Mouse (Mus musculus): ENCODE measurements at regions not wholly inside any gene's neighbourhood (a gene's known extent, or its start where the extent isn't known, plus 50 kb on each side); places are given as distances from the start of the nearest gene placed in this dataset.

DNA sequence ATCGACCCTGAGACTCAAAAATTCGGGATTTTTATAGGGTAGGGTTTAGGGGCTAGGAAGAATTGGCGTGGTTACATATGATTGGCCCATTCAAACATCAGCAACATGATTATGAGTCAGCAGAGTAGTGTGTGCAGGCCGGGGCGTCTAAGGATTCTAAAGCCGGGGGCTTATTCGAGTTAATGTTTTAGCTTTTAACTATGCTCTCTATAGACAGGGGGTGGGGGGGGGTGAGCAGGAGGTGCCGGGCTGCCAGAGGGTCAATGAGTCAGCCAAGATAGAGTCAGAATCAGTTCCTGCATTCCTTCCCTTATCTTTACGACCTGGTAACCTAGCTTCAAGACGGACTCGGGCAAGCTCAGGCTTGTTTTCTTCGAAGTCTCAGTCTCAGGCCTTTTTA, 333.2 kb upstream of the Smc2 start:
- Histone ChIP-seq H3K4me1 (no peaks in the 10 kb centered on the region), H3K36me3 (no peaks in the 10 kb centered on the region), H3K4me3 (no peak overlapping the region), H3K27me3 (ENCODE audit: insufficient read depth, poor library complexity, severe bottlenecking) (no peaks in the 10 kb centered on the region), H3K27ac (no peak overlapping the region), H3K9me3 (no peaks in the 10 kb centered on the region)
- 56% methylated on average over 12 of the region's 12 CpGs for WGBS
- DNase-seq (ENCODE audit: low spot score), result no peak

DNA sequence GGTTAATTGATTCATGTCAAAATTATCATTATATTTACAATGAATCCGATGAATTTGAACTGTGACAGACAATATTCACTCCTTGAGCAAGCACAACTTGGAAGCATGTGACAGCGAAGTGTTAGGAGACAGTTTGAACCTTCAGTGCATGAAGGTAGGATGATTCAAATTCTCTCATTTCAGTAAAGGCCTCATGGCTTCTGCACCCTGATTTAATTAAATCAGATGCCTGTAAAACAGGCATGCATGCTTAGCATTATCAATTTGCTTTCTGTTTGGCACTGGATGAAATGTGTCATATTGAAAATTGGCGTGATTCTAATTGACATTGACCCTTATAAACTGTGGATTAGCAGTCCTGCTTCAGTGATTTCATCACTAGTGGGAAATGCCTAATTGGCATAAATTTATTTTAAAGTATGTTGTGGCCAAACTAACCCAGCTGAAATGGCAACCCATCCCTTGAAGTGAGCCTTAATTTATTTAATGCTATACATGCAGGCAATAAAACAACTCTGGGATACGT, 321.2 kb upstream of the Smc2 start:
- no peaks in the 10 kb centered on the region for H3K9me3 ChIP-seq
- H3K27me3 ChIP-seq (ENCODE audit: insufficient read depth, poor library complexity, severe bottlenecking), result no peaks in the 10 kb centered on the region
- no peak for DNase-seq (ENCODE audit: low spot score)
- H3K4me3 ChIP-seq, result no peak overlapping the region
- H3K27ac ChIP-seq, result no peak overlapping the region
- H3K4me1 ChIP-seq, result no peaks in the 10 kb centered on the region
- no peaks in the 10 kb centered on the region for H3K36me3 ChIP-seq
- WGBS, result 81% methylated on average over 4 of the region's 4 CpGs

DNA sequence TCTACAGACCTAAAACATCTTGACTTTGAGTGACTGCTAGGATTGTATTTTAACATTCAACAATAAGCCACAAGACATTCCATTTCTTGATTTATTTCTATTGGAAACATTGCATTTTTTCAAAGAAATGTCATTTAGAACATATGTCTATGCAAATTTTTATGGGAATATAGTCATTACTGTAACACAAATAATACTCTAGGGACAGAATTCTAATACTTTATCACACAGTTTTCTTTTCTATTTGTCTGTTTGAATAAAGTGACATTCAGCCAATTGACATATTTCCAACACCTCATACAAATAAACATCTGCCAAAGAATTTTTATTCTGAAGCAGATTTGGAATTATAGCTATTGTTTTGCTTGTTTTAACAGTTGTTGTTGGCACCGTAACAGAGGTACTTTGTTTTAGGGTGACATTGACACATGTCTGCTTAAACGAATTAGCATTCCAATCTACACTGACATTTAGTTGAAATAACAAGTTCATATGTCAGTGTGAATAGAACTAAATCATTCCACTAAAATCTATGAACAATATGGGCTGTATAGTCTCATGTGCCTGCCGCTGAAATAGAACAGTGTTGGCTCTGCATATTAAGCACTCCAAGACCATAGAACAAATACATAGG, 320.5 kb upstream of the Smc2 start:
- no peaks in the 10 kb centered on the region for H3K27me3 ChIP-seq (ENCODE audit: insufficient read depth, poor library complexity, severe bottlenecking)
- no peaks in the 10 kb centered on the region for H3K9me3 ChIP-seq
- H3K4me3 ChIP-seq, result no peak overlapping the region
- no peak for DNase-seq (ENCODE audit: low spot score)
- WGBS, result 85% methylated on average over 3 of the region's 3 CpGs
- no peaks in the 10 kb centered on the region for H3K4me1 ChIP-seq
- H3K27ac ChIP-seq, result no peak overlapping the region
- no peaks in the 10 kb centered on the region for H3K36me3 ChIP-seq

DNA sequence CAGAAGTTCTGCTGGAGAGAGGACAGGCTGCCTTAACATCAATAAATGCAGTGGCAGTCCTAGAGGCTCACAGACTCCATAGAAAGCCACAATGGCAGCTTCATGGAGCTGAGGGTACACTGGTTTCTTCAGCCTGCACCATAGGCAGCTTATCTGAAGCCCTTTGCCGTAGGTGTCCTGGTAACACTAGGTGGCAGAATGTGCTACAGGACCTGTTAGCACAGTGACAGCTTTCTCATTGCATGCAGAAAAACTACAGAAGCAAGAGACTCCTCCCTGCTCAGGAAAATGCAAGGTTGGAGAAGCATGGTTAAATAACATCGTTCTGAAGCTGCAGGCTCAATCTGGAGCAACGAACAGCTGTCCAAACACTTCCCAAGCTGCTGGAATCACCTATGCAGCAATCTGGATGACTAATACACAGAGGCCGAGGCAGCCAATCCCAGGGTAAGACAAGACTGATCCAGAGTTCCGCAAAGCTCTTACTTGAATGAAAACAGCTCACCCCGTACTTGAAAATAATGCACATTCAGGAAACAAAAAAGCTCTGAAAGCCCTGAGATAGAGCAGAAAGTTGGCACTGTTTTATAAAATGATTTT, 286.4 kb upstream of the Smc2 start:
- H3K4me3 ChIP-seq, result no peak overlapping the region
- H3K36me3 ChIP-seq, result no peaks in the 10 kb centered on the region
- no peaks in the 10 kb centered on the region for H3K4me1 ChIP-seq
- H3K27me3 ChIP-seq (ENCODE audit: insufficient read depth, poor library complexity, severe bottlenecking), result no peaks in the 10 kb centered on the region
- no peaks in the 10 kb centered on the region; the same call in 1 of the 2 replicates for H3K9me3 ChIP-seq
- H3K27ac ChIP-seq, result no peak overlapping the region
- DNase-seq (ENCODE audit: low spot score), result peak; percentile 72
- WGBS, result 61% methylated on average over 6 of the region's 6 CpGs

DNA sequence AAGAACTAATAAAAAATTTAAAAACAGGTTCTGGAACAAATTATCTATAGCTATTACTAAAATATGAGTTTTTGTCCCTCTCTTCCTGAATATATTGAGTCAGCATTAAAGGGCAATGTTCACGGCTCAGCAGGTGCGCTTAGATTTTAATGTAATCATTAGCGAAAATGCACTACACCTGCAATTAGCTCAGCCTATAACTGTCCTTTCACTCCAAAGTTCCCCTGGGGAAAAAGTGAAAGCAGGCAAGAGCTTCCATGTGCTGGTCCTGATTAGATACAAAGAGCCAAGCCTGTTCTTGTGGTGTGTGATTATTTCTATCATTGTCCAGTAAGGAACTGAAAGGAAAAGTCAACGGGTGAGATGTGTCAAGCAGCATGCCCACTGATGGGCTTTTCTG, 262.8 kb upstream of the Smc2 start:
- no peaks in the 10 kb centered on the region for H3K4me1 ChIP-seq
- no peaks in the 10 kb centered on the region for H3K9me3 ChIP-seq
- 85% methylated on average over 4 of the region's 4 CpGs for WGBS
- no peaks in the 10 kb centered on the region for H3K36me3 ChIP-seq
- H3K4me3 ChIP-seq, result no peak overlapping the region
- no peaks in the 10 kb centered on the region for H3K27me3 ChIP-seq (ENCODE audit: insufficient read depth, poor library complexity, severe bottlenecking)
- no peak overlapping the region for H3K27ac ChIP-seq
- DNase-seq (ENCODE audit: low spot score), result no peak

DNA sequence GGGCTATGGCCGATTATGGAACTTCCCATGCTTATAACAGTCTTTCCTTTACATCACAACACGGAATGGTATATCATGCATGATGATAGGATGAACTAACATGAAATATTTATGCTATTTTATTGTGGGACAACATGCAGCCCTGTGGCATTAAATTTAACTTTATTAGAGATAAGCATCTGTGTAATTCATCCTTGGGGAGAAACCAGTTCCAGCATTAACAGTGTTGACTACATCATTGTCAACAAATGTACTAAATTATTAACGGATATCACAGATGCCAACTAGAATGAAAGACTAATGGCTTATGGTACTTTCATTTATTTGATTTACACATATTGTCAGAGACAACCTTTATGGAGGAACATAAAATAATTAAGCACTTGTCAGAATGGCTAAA, 241.3 kb upstream of the Smc2 start:
- DNase-seq (ENCODE audit: low spot score), result no peak
- 82% methylated on average over 3 of the region's 3 CpGs for WGBS
- Histone ChIP-seq H3K36me3 (no peaks in the 10 kb centered on the region), H3K27ac (no peak overlapping the region), H3K4me1 (no peaks in the 10 kb centered on the region), H3K9me3 (no peaks in the 10 kb centered on the region), H3K4me3 (no peak overlapping the region), H3K27me3 (ENCODE audit: insufficient read depth, poor library complexity, severe bottlenecking) (no peaks in the 10 kb centered on the region)

DNA sequence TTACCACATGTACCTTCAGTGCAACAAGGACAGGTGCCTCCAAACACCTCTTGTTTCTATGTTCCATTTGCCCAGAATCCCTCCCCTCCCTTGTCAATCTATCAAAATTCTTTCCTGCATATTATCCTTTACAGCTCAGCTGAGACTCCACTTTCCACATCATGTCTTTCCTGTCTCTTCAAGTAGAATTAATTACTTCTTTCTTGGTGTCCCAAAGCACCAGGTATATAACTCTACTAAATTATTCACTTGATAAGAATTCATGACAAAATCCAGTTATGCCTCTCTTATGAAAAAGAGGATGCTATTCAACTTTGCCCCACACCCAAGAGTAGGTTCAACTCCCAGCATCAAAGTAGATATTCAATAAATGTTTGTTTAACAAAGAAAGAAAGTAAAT, 228.4 kb upstream of the Smc2 start:
- DNase-seq (ENCODE audit: low spot score), result no peak
- Histone ChIP-seq H3K27ac (no peak overlapping the region), H3K27me3 (ENCODE audit: insufficient read depth, poor library complexity, severe bottlenecking) (no peaks in the 10 kb centered on the region), H3K4me3 (no peak overlapping the region), H3K9me3 (no peaks in the 10 kb centered on the region), H3K36me3 (no peaks in the 10 kb centered on the region), H3K4me1 (no peaks in the 10 kb centered on the region)

DNA sequence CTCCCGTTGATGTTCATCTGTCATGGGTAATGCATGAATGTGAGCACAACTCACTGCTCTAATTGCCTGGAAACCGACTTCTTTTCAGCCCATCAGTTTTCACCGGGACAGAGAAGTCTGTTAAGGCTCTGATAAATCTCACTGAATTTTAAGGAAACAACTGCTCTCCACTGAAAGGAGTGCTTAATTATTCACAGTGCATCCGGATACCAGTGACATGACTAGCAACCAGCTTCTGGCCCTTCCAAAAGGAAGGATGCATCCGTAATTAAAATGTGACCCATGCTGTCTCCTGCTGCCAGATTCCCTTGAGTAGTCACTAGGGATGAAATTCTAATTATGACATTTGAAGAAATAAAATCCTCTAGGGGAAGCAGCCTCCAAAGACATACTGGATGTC, 228.0 kb upstream of the Smc2 start:
- H3K27me3 ChIP-seq (ENCODE audit: insufficient read depth, poor library complexity, severe bottlenecking), result no peaks in the 10 kb centered on the region
- DNase-seq (ENCODE audit: low spot score), result no peak
- no peaks in the 10 kb centered on the region for H3K36me3 ChIP-seq
- 64% methylated on average over 5 of the region's 5 CpGs for WGBS
- no peaks in the 10 kb centered on the region for H3K9me3 ChIP-seq
- no peak overlapping the region for H3K27ac ChIP-seq
- H3K4me1 ChIP-seq, result no peaks in the 10 kb centered on the region
- H3K4me3 ChIP-seq, result no peak overlapping the region

DNA sequence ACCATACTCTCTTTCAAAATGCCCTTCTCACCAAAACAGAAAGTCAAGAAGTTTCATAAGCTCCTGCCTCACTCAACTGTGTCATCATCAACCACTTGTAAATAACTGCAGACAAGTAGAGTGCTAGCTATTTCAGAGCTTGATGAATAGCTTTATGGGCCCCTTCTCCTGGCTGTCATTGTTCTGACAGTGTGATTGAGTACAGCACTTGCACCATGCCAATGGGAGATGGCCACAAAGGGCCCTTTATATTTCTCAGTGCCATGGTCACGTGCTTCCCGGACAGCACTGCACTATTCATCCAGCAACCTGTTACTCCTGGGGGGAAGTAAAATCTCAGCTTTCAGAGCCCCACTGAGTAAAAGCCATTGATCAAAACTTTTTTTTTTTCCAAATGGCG, 225.7 kb upstream of the Smc2 start:
- no peak for DNase-seq (ENCODE audit: low spot score)
- H3K4me3 ChIP-seq, result no peak overlapping the region
- 71% methylated on average over 3 of the region's 3 CpGs for WGBS
- no peak overlapping the region for H3K27ac ChIP-seq
- no peaks in the 10 kb centered on the region for H3K4me1 ChIP-seq
- H3K9me3 ChIP-seq, result no peaks in the 10 kb centered on the region
- H3K27me3 ChIP-seq (ENCODE audit: insufficient read depth, poor library complexity, severe bottlenecking), result no peaks in the 10 kb centered on the region
- H3K36me3 ChIP-seq, result no peaks in the 10 kb centered on the region

Data from heart, embryonic 10.5 days (tissue).